8 mouse cellular contexts compared by ENCODE assay signal in the genomic region with DNA sequence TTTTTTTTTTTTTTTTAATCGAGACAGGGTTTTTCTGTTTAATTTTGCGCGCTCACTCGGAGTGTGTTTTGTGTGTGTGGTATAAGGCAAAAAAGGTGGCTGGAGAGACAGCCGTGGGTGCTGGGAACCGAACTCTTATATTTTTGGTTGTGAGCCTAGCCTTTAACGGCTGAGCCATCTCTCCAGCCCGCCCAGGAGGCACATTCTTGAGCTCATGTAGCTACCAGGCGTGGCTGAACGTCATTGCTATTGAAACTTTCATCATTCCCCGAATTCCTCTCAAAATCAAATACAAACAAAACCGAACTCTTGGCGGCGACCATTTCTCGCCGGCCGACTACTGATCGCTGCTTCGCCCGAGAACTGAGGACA. TPM values are rescaled to one million over a fixed set of nuclear protein-coding genes. Genes with fewer than 3 reads are reported as not detected.
DNase-seq lines count a peak whose midpoint lies in the region; ATAC-seq lines count a peak whose summit lies in the region.
"Not testable (repeated sequence)": the region's sequence is repeated elsewhere in the genome, so short reads cannot be mapped to it uniquely, and the experiment has no call there.

No protein-coding gene starts in this region.

- H3K27ac ChIP-seq in hindbrain, embryonic 16.5 days (ENCODE audit: low read depth, low read length), result peak overlapping the region; percentile 90

- peak overlapping the region; percentile 58 for H3K4me3 ChIP-seq in hindbrain, embryonic 16.5 days (ENCODE audit: low read length)

- WGBS in hindbrain, embryonic 16.5 days, result 0% methylated on average over 20 of the region's 20 CpGs

- peak; percentile 72 for DNase-seq in R1 (ENCODE audit: low read depth, low spot score)
- DNase-seq in gastrocnemius, adult 18-20 months (ENCODE audit: low spot score), result peak; percentile 77
- DNase-seq in left cerebral cortex, adult 11 months (ENCODE audit: low spot score), result peak; percentile 67
- peak; percentile 81 for DNase-seq in lung, postnatal 25 days (ENCODE audit: low spot score)
- DNase-seq in retina, adult 2 months (ENCODE audit: low read depth, low spot score), result peak; percentile 48
- peak; percentile 79 for DNase-seq in thymus, postnatal 25 days

- H3K4me2 ChIP-seq in hindbrain, embryonic 16.5 days (ENCODE audit: low read length), result peak overlapping the region; percentile 82

- H3K36me3 ChIP-seq in hindbrain, embryonic 16.5 days (ENCODE audit: control insufficient read depth, insufficient read depth, low read length), result not testable (repeated sequence)

- peak; percentile 10 for ATAC-seq in common myeloid progenitor, adult 5-6 weeks (replicated peaks; ENCODE audit: low read depth, poor library complexity, severe bottlenecking)
- ATAC-seq in hindbrain, embryonic 16.5 days, result peak; percentile 55

- H3K9ac ChIP-seq in hindbrain, embryonic 16.5 days (ENCODE audit: low read depth, low read length), result peak overlapping the region; percentile 71

- not testable (repeated sequence) for H3K9me3 ChIP-seq in hindbrain, embryonic 16.5 days (ENCODE audit: control insufficient read depth, low read length)

- H3K27me3 ChIP-seq in hindbrain, embryonic 16.5 days (replicated peaks; ENCODE audit: control insufficient read depth, insufficient read depth, low read length), result not testable (repeated sequence)

- H3K4me1 ChIP-seq in hindbrain, embryonic 16.5 days (ENCODE audit: control insufficient read depth, insufficient read depth, low read depth, low read length), result peaks cover 11% of the 10 kb centered on the region

RNA-seq across cellular contexts. Expression of gene Klrb1c, which starts 9.7 kb away (rescaled TPM):
- total RNA-seq in common myeloid progenitor, adult 5-6 weeks (2017), result 0.44 and 0.59 TPM in 2 replicates
- total RNA-seq in gastrocnemius, adult 18-20 months (2021), result not detected
- polyA plus RNA-seq in hindbrain, embryonic 16.5 days (2015; fragmentation: Nextera tagmentation; extraction: Ambion mirVana), result 0.11 and 0.15 TPM in 2 replicates

RNA-seq across cellular contexts. Expression of gene Gm44511, which starts 27.4 kb away (rescaled TPM):
- total RNA-seq in common myeloid progenitor, adult 5-6 weeks (2017), result 1.5 and 2.0 TPM in 2 replicates
- total RNA-seq in gastrocnemius, adult 18-20 months (2021), result not detected
- polyA plus RNA-seq in hindbrain, embryonic 16.5 days (2015; fragmentation: Nextera tagmentation; extraction: Ambion mirVana), result not detected in 2 replicates

RNA-seq across cellular contexts. Expression of gene Klrb1b, which starts 27.4 kb away (rescaled TPM):
- not detected in 2 replicates for total RNA-seq in common myeloid progenitor, adult 5-6 weeks (2017)
- not detected for total RNA-seq in gastrocnemius, adult 18-20 months (2021)
- not detected in 2 replicates for polyA plus RNA-seq in hindbrain, embryonic 16.5 days (2015; fragmentation: Nextera tagmentation; extraction: Ambion mirVana)

Comparison
In these comparisons a context has a peak if more than half of its experiments do, and no peak if none do; other contexts are left out.
1. Peak in every context shown above with its lines: DNase-seq, ATAC-seq, H3K4me3 ChIP-seq and H3K27ac ChIP-seq.